Mouse (Mus musculus) E14TG2a.4 (cell line): ENCODE measurements around the gene Rwdd1.
A peak's percentile ranks its signal among the peaks of the same experiment; 100 is the strongest.

Experiments used
- CTCF ChIP-seq: conservative IDR thresholded peaks from 2 replicates; pipeline ENCODE4 v1.5.1; 2014; ENCODE audit warnings: low read length
- NANOG ChIP-seq: IDR thresholded peaks from 2 replicates; pipeline ENCODE4 v1.6.1; 2014; ENCODE audit warnings: borderline replicate concordance, low read length, mixed read lengths
- POU5F1 ChIP-seq: IDR thresholded peaks from 2 replicates; pipeline ENCODE4 v1.6.1; 2014; ENCODE audit warnings: low read length, borderline replicate concordance

- TF ChIP-seq CTCF (peak; percentile 29), NANOG (no peak), POU5F1 (no peak)
Measured at GRCm38 (mm10) chr10:34033630-34034305, 14.3 kb upstream of the Rwdd1 start.
